Comparison of ENCODE assay signal across 7 mouse cellular contexts in the genomic region with DNA sequence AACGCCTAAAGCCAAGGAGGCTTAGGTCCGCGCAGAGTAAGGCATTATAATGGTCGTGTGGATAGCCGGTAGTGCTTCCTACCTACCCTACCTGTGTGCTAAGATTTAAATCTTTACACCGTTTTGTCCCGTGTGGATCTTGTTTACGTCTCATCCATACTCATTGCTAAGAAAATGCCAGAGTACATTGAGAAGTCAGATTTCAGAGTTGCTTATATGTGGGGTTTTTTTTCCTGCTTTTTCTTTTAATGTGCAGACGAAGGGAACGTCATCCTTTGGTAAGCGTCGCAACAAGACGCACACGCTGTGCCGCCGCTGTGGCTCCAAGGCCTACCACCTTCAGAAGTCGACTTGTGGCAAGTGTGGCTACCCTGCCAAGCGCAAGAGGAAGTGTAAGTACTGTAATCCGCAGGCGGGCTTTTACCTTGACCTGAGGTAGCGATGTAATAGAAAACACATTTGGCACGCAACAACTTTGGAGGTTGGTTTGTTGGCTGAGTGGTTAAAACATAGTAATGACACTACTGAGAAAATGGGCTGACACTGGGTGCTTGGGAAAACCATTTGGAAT. TPM values are rescaled to one million over a fixed set of nuclear protein-coding genes. Genes with fewer than 3 reads are reported as not detected.
DNase-seq lines count a peak whose midpoint lies in the region; ATAC-seq and TF ChIP-seq lines count a peak whose summit lies in the region.

No protein-coding gene starts in this region.

- H3K27me3 ChIP-seq in embryonic facial prominence, embryonic 14.5 days (replicated peaks; ENCODE audit: control insufficient read depth, insufficient read depth, low read length), result no peaks in the 10 kb centered on the region
- H3K27me3 ChIP-seq in kidney, adult 2 months (replicated peaks; ENCODE audit: control insufficient read depth, insufficient read depth, low read length), result no peaks in the 10 kb centered on the region
- H3K27me3 ChIP-seq in midbrain, embryonic 13.5 days, result no peaks in the 10 kb centered on the region

- WGBS in embryonic facial prominence, embryonic 14.5 days, result under 1% methylated on average over 22 of the region's 22 CpGs
- WGBS in kidney, adult 2 months, result under 1% methylated on average over 22 of the region's 22 CpGs
- 4% methylated on average over 22 of the region's 22 CpGs for WGBS in midbrain, embryonic 13.5 days

- H3K4me2 ChIP-seq in embryonic facial prominence, embryonic 14.5 days (ENCODE audit: low read depth, low read length), result peak overlapping the region; percentile 85
- H3K4me2 ChIP-seq in midbrain, embryonic 13.5 days (replicated peaks), result peak overlapping the region; percentile 85

- no peak for TF ChIP-seq CTCF in kidney, adult 2 months (conservative IDR thresholded peaks at IDR 0.05; ENCODE audit: insufficient read depth, insufficient read length, low read depth, low read length)

- H3K9me3 ChIP-seq in embryonic facial prominence, embryonic 14.5 days (ENCODE audit: control insufficient read depth, low read length), result no peaks in the 10 kb centered on the region
- no peaks in the 10 kb centered on the region for H3K9me3 ChIP-seq in midbrain, embryonic 13.5 days

- peaks cover 49% of the 10 kb centered on the region for H3K36me3 ChIP-seq in embryonic facial prominence, embryonic 14.5 days (ENCODE audit: control insufficient read depth, insufficient read depth, low read length)
- peaks cover 4% of the 10 kb centered on the region for H3K36me3 ChIP-seq in kidney, adult 2 months (ENCODE audit: control insufficient read depth, insufficient read depth, low read length)
- peaks cover 39% of the 10 kb centered on the region for H3K36me3 ChIP-seq in midbrain, embryonic 13.5 days

- peak overlapping the region; percentile 66 for H3K4me3 ChIP-seq in embryonic facial prominence, embryonic 14.5 days (ENCODE audit: low read depth, low read length)
- H3K4me3 ChIP-seq in kidney, adult 2 months (ENCODE audit: insufficient read depth, low read depth, low read length), result peak overlapping the region; percentile 83
- peak overlapping the region; percentile 95 for H3K4me3 ChIP-seq in midbrain, embryonic 13.5 days (replicated peaks)

- no peak for ATAC-seq in embryonic facial prominence, embryonic 14.5 days (ENCODE audit: low read depth)
- no peak for ATAC-seq in midbrain, embryonic 13.5 days

- H3K9ac ChIP-seq in embryonic facial prominence, embryonic 14.5 days (ENCODE audit: low read depth, low read length), result peak overlapping the region; percentile 89
- peak overlapping the region; percentile 96 for H3K9ac ChIP-seq in midbrain, embryonic 13.5 days (replicated peaks)

- TF ChIP-seq POLR2A in kidney, adult 2 months (IDR thresholded peaks at IDR 0.05; ENCODE audit: low read depth, low read length), result no peak

- peak overlapping the region; percentile 96 for H3K27ac ChIP-seq in embryonic facial prominence, embryonic 14.5 days (replicated peaks; ENCODE audit: low read depth, low read length)
- peak overlapping the region; percentile 90 for H3K27ac ChIP-seq in kidney, adult 2 months (ENCODE audit: insufficient read depth, low read depth, low read length)
- H3K27ac ChIP-seq in midbrain, embryonic 13.5 days, result peak overlapping the region; percentile 88

- DNase-seq in spleen, postnatal 10 days (ENCODE audit: low spot score in 2 of 2), result peak; percentile 29 to 46
- DNase-seq in spleen, adult 12 weeks (ENCODE audit: low spot score), result no peak
- no peak for DNase-seq in embryonic facial prominence, embryonic 14.5 days (ENCODE audit: low spot score)
- DNase-seq in kidney, adult 2 months, result peak; percentile 20
- DNase-seq in embryo, embryonic 10.5 days (ENCODE audit: low spot score), result no peak
- no peak for DNase-seq in yolk sac, embryonic 10.5 days (ENCODE audit: low spot score)

- H3K4me1 ChIP-seq in embryonic facial prominence, embryonic 14.5 days (ENCODE audit: control insufficient read depth, insufficient read depth, low read length), result peaks cover 15% of the 10 kb centered on the region
- peaks cover 5% of the 10 kb centered on the region; the same call in 1 of the 2 replicates for H3K4me1 ChIP-seq in kidney, adult 2 months (ENCODE audit: control insufficient read depth, insufficient read depth, low read length)
- peaks cover 18% of the 10 kb centered on the region for H3K4me1 ChIP-seq in midbrain, embryonic 13.5 days (replicated peaks)

RNA-seq across cellular contexts. Expression of gene Rpl37, which starts 0.7 kb away (rescaled TPM):
- polyA plus RNA-seq in embryonic facial prominence, embryonic 14.5 days (2014; fragmentation: Nextera tagmentation; extraction: Ambion mirVana), result 794 and 907 TPM in 2 replicates
- polyA plus RNA-seq in kidney, adult 2 months (2012; rRNA removed), result 663 and 821 TPM in 2 replicates
- 409 and 410 TPM in 2 replicates for polyA plus RNA-seq in midbrain, embryonic 13.5 days (2015; fragmentation: Nextera tagmentation; extraction: Ambion mirVana)

RNA-seq across cellular contexts. Expression of gene Card6, which starts 8.8 kb away (rescaled TPM):
- 1.9 and 2.1 TPM in 2 replicates for polyA plus RNA-seq in embryonic facial prominence, embryonic 14.5 days (2014; fragmentation: Nextera tagmentation; extraction: Ambion mirVana)
- 1.9 and 2.6 TPM in 2 replicates for polyA plus RNA-seq in kidney, adult 2 months (2012; rRNA removed)
- polyA plus RNA-seq in midbrain, embryonic 13.5 days (2015; fragmentation: Nextera tagmentation; extraction: Ambion mirVana), result 0.46 and 0.59 TPM in 2 replicates

RNA-seq across cellular contexts. Expression of gene Prkaa1, which starts 26.5 kb away (rescaled TPM):
- polyA plus RNA-seq in embryonic facial prominence, embryonic 14.5 days (2014; fragmentation: Nextera tagmentation; extraction: Ambion mirVana), result 20.2 and 20.7 TPM in 2 replicates
- polyA plus RNA-seq in kidney, adult 2 months (2012; rRNA removed), result 5.3 and 6.5 TPM in 2 replicates
- polyA plus RNA-seq in midbrain, embryonic 13.5 days (2015; fragmentation: Nextera tagmentation; extraction: Ambion mirVana), result 13.4 and 14.3 TPM in 2 replicates

RNA-seq across cellular contexts. Expression of gene C7, which starts 53.6 kb away (rescaled TPM):
- polyA plus RNA-seq in embryonic facial prominence, embryonic 14.5 days (2014; fragmentation: Nextera tagmentation; extraction: Ambion mirVana), result 0.17 and 0.22 TPM in 2 replicates
- 2.2 and 2.3 TPM in 2 replicates for polyA plus RNA-seq in kidney, adult 2 months (2012; rRNA removed)
- not detected in 2 replicates for polyA plus RNA-seq in midbrain, embryonic 13.5 days (2015; fragmentation: Nextera tagmentation; extraction: Ambion mirVana)

Comparison
In these comparisons a context has a peak if more than half of its experiments do, and no peak if none do; other contexts are left out.
1. DNase-seq: peak in spleen, postnatal 10 days (2 of 2) and kidney, adult 2 months (single experiment); none in spleen, adult 12 weeks (single experiment), embryonic facial prominence, embryonic 14.5 days (single experiment), embryo, embryonic 10.5 days (single experiment) and yolk sac, embryonic 10.5 days (single experiment).
2. Peak in every context shown above with its lines, with median percentiles within 50 percentile points of each other: H3K27ac ChIP-seq and H3K4me3 ChIP-seq.